Mouse (Mus musculus) spleen, adult 10 weeks (tissue): ENCODE results near the gene Oard1. TPM values are rescaled to one million over a fixed set of nuclear protein-coding genes. Genes with fewer than 3 reads are reported as not detected.

Source experiments
- polyA plus RNA-seq: library from polyadenylated mRNA; stranded (reverse); fragments of 350-450 nt; fragmentation: Illumina TruSeq; extraction: RNeasy Lipid Tissue Mini Kit (QIAGEN cat#74804); gene quantifications from one replicate; pipeline ENCODE4 v1.2.3, GENCODE M21; 2015; ENCODE audit warnings: low replicate concordance; ENCODE audit not compliant: insufficient read depth

The Oard1 gene
- polyA plus RNA-seq: 75.5 TPM

GRCm38 (mm10) chr17:48409380-48410298, at the start of gene Oard1, which contains the start of gene Nfya:
Oard1 (plus strand) TSS chr17:48410014.
Nfya (minus strand) TSS chr17:48409906.

GRCm38 (mm10) chr17:48432158-48432980, 22.6 kb downstream of the Oard1 start, which contains the start of gene Apobec2:
Apobec2 (minus strand) TSS chr17:48432930.

GRCm38 (mm10) chr17:48451353-48451675, 41.5 kb downstream of the Oard1 start, which contains the start of gene Tspo2:
Tspo2 (minus strand) TSS chr17:48451522.

GRCm38 (mm10) chr17:48454688-48455087, 44.9 kb downstream of the Oard1 start, which contains the start of gene Unc5cl:
Unc5cl (plus strand) TSS chr17:48454901.

Other genes with a start within 250 kb of the Oard1 start
- gene A530064D06Rik, start 242.7 kb upstream of the Oard1 start, polyA plus RNA-seq: 4.2 TPM
- 3.4 TPM for gene Trem1, start 177.2 kb upstream of the Oard1 start, polyA plus RNA-seq
- 3.7 TPM for gene Trem3, start 162.2 kb upstream of the Oard1 start, polyA plus RNA-seq
- 80.5 TPM for gene Treml4, start 145.7 kb upstream of the Oard1 start, polyA plus RNA-seq
- 78.2 TPM for gene Treml2, start 110.5 kb upstream of the Oard1 start, polyA plus RNA-seq
- 14.7 TPM for gene B430306N03Rik, start 93.9 kb upstream of the Oard1 start, polyA plus RNA-seq
- gene Trem2, start 63.6 kb upstream of the Oard1 start, polyA plus RNA-seq: 0.29 TPM
- 4.1 TPM for gene Treml1, start 50.1 kb upstream of the Oard1 start, polyA plus RNA-seq
- 86.0 TPM for gene Nfya, start 108 bp upstream of the Oard1 start, polyA plus RNA-seq
- 0.83 TPM for gene Apobec2, start 22.9 kb downstream of the Oard1 start, polyA plus RNA-seq
- 8.9 TPM for gene Tspo2, start 41.5 kb downstream of the Oard1 start, polyA plus RNA-seq
- gene Unc5cl, start 44.9 kb downstream of the Oard1 start, polyA plus RNA-seq: 9.0 TPM